Mouse (Mus musculus): ENCODE data around the gene Vapb. TPM values are rescaled to one million over a fixed set of nuclear protein-coding genes. Genes with fewer than 3 reads are reported as not detected.
"Not testable (repeated sequence)": the region's sequence is repeated elsewhere in the genome, so short reads cannot be mapped to it uniquely, and the experiment has no call there.

The Vapb gene
- polyA plus RNA-seq, 1 experiment from 2014 or later = 4.7 TPM

DNA sequence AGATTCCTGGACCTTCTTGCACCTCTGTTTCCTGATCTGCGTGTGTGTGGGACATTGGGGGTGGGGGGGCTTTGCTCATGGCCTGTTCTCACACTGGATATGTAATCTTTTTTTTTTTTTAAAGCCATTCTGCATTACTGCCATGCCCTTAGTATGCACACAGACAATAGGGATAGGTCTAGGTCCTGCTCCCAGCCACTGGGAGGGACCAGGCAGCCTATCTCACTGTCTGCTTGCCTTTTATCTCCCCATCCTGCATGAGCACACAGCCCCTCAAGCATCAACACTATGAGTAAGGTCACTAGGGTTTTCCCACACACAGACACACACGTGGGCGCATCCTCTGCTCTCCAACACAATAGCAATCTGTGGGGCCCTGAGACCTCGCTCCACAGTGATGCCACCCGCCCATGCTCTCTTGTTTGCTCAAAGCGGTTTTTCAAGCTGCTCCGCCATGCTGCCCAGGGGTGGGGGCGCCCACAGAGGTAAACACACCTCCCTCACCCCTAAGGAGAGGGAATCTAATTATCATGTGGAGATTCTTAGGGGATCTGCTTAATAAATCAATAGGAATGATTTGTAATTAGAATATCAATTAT, 22.6 kb upstream of the Vapb start:
- ATAC-seq = no peak
- TF ChIP-seq EP300 (IDR thresholded peaks at IDR 0.05; ENCODE audit: low read depth) = no peak
- no peak for TF ChIP-seq CTCF (IDR thresholded peaks at IDR 0.05; ENCODE audit: low read depth)
- Histone ChIP-seq H3K4me2 (ENCODE audit: low read depth, low read length) (no peak overlapping the region), H3K27ac (ENCODE audit: low read depth) (no peak overlapping the region), H3K36me3 (replicated peaks; ENCODE audit: insufficient read depth, low read length) (no peaks in the 10 kb centered on the region), H3K9me3 (ENCODE audit: low read length) (no peaks in the 10 kb centered on the region), H3K9ac (replicated peaks) (no peak overlapping the region), H3K27me3 (ENCODE audit: insufficient read depth, low read length) (no peaks in the 10 kb centered on the region), H3K4me3 (ENCODE audit: low read depth, low read length) (no peak overlapping the region), H3K4me1 (ENCODE audit: insufficient read depth) (no peaks in the 10 kb centered on the region)
- DNase-seq = no peak
- WGBS (ENCODE audit: insufficient replicate concordance) = 64% methylated on average over 8 of the region's 8 CpGs

DNA sequence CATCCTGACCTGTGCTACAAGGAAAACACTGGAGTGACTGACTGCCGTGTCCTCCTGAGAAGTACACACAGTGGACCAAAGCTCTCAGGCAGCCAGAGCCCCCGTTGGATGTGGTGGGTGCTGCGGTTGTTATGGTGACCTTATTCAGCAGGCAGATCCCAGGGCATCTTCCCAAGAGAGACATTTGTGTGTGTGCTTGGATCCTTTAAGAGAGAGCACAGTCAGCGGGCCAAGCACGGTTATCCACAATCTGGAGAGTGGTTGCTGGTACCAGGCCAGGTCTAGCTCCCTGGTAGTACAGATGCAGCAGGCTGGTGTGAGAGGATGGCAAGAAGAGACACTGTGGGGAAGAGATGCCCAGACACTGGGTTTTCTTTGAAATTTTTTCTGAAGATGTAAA, 20.3 kb upstream of the Vapb start:
- WGBS (ENCODE audit: insufficient replicate concordance) = 79% methylated on average over 5 of the region's 5 CpGs

DNA sequence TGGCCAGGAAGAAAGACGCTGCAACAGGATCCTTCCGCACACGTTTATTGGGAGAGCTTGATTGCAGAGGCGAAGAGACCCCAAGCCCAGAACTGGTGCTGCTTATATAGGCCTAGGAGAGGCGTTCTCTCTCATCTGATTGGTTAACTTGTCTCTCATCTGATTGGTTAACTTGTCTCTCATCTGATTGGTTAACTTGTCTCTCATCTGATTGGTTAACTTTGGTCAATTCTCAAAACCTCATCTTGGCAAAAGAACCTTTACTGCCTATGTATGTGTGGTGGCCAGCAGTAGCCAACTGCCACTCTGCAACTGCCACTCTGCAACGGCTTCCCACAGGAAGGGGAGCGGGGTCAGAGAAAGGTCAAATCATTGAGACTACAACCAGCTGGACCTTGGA, 18.2 kb upstream of the Vapb start, which contains the start of gene 1700010B08Rik:
Gene 1700010B08Rik (plus strand): TSS at position 301 of the 400 bp plus-strand sequence.
- not testable (repeated sequence) for H3K9me3 ChIP-seq (ENCODE audit: low read length); H3K36me3 ChIP-seq (replicated peaks; ENCODE audit: insufficient read depth, low read length); H3K4me2 ChIP-seq (ENCODE audit: low read depth, low read length); H3K4me1 ChIP-seq (ENCODE audit: insufficient read depth); DNase-seq; H3K4me3 ChIP-seq (ENCODE audit: low read depth, low read length); H3K27ac ChIP-seq (ENCODE audit: low read depth); H3K27me3 ChIP-seq (ENCODE audit: insufficient read depth, low read length); H3K9ac ChIP-seq (replicated peaks); ATAC-seq
- WGBS (ENCODE audit: insufficient replicate concordance) = 86% methylated on average over 5 of the region's 7 CpGs

More for the DNA sequence above, 20.3 kb upstream of the Vapb start:
- H3K4me1 ChIP-seq (ENCODE audit: insufficient read depth) = no peaks in the 10 kb centered on the region
- no peak for ATAC-seq
- no peak overlapping the region for H3K4me3 ChIP-seq (ENCODE audit: low read depth, low read length)
- no peaks in the 10 kb centered on the region for H3K27me3 ChIP-seq (ENCODE audit: insufficient read depth, low read length)
- TF ChIP-seq CTCF (IDR thresholded peaks at IDR 0.05; ENCODE audit: low read depth) = no peak
- TF ChIP-seq EP300 (IDR thresholded peaks at IDR 0.05; ENCODE audit: low read depth) = no peak
- DNase-seq = no peak
- no peak overlapping the region for H3K4me2 ChIP-seq (ENCODE audit: low read depth, low read length)
- no peak overlapping the region for H3K27ac ChIP-seq (ENCODE audit: low read depth)
- H3K9me3 ChIP-seq (ENCODE audit: low read length) = no peaks in the 10 kb centered on the region
- H3K9ac ChIP-seq (replicated peaks) = no peak overlapping the region
- H3K36me3 ChIP-seq (replicated peaks; ENCODE audit: insufficient read depth, low read length) = no peaks in the 10 kb centered on the region

DNA sequence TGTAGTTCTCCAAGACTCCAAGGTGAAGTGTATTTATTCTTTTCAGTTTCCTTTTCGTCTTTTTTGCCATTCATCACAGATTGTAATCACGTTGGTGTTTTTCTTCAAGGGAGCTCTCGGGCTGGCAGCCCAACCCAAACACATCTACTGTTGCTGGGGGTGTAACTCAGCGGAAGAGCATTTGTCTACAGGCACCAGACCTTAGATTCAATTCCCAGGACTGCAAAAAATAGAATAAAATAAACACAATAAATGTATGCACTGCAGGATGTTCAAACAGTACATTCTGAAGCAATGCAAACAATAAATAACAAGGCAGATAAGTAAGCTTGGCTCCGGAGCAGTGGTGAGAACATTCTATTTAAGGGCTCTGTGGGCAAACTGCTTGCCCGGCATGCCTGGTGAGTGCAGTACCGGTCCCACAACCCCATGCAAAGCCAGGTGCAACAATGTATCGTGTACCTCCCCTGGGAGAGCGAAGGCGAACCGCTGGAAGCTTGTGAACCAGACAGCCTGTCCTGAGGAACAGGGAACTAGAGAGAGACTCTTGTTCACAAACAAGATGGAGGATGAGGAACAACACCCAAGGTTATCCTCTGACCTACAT, 15.0 kb upstream of the Vapb start:
- H3K4me1 ChIP-seq (ENCODE audit: insufficient read depth) = no peaks in the 10 kb centered on the region; the same call in 1 of the 2 replicates
- H3K9ac ChIP-seq (replicated peaks) = no peak overlapping the region
- H3K36me3 ChIP-seq (replicated peaks; ENCODE audit: insufficient read depth, low read length) = no peaks in the 10 kb centered on the region
- 57% methylated on average over 11 of the region's 11 CpGs for WGBS (ENCODE audit: insufficient replicate concordance)
- H3K4me3 ChIP-seq (ENCODE audit: low read depth, low read length) = no peak overlapping the region
- no peak for DNase-seq
- no peak; the same call in 1 of the 2 replicates for ATAC-seq
- no peaks in the 10 kb centered on the region for H3K9me3 ChIP-seq (ENCODE audit: low read length)
- H3K27ac ChIP-seq (ENCODE audit: low read depth) = no peak overlapping the region
- TF ChIP-seq EP300 (IDR thresholded peaks at IDR 0.05; ENCODE audit: low read depth) (no peak), CTCF (IDR thresholded peaks at IDR 0.05; ENCODE audit: low read depth) (no peak)
- H3K4me2 ChIP-seq (ENCODE audit: low read depth, low read length) = no peak overlapping the region
- no peaks in the 10 kb centered on the region for H3K27me3 ChIP-seq (ENCODE audit: insufficient read depth, low read length)

DNA sequence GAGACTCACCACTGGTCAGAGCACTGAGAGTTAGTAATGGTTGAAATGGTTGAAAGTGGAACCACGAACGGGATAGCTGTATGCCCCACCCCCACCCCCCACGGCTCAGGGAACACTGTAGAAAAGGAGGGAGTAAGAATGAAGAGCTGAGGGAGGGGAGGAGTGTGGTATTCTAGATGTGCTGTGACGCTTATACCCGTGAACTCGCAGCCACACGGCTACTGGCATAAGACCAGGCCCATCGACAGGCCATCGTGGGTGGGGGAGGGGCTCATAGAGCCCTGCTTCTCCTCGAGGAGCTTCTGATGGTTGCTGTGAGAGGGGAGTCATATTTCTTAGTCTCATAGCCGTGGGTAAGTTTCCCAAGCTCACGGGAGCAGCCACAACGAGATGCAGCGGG, 12.9 kb upstream of the Vapb start:
- no peak overlapping the region for H3K4me3 ChIP-seq (ENCODE audit: low read depth, low read length)
- no peak overlapping the region for H3K4me2 ChIP-seq (ENCODE audit: low read depth, low read length)
- H3K9me3 ChIP-seq (ENCODE audit: low read length) = no peaks in the 10 kb centered on the region
- TF ChIP-seq EP300 (IDR thresholded peaks at IDR 0.05; ENCODE audit: low read depth) = no peak
- TF ChIP-seq CTCF (IDR thresholded peaks at IDR 0.05; ENCODE audit: low read depth) = no peak
- no peaks in the 10 kb centered on the region for H3K36me3 ChIP-seq (replicated peaks; ENCODE audit: insufficient read depth, low read length)
- ATAC-seq (no peak), DNase-seq (no peak)
- WGBS (ENCODE audit: insufficient replicate concordance) = 62% methylated on average over 14 of the region's 14 CpGs
- no peaks in the 10 kb centered on the region; the same call in 1 of the 2 replicates for H3K4me1 ChIP-seq (ENCODE audit: insufficient read depth)
- no peak overlapping the region for H3K27ac ChIP-seq (ENCODE audit: low read depth)
- H3K27me3 ChIP-seq (ENCODE audit: insufficient read depth, low read length) = no peaks in the 10 kb centered on the region
- no peak overlapping the region for H3K9ac ChIP-seq (replicated peaks)

DNA sequence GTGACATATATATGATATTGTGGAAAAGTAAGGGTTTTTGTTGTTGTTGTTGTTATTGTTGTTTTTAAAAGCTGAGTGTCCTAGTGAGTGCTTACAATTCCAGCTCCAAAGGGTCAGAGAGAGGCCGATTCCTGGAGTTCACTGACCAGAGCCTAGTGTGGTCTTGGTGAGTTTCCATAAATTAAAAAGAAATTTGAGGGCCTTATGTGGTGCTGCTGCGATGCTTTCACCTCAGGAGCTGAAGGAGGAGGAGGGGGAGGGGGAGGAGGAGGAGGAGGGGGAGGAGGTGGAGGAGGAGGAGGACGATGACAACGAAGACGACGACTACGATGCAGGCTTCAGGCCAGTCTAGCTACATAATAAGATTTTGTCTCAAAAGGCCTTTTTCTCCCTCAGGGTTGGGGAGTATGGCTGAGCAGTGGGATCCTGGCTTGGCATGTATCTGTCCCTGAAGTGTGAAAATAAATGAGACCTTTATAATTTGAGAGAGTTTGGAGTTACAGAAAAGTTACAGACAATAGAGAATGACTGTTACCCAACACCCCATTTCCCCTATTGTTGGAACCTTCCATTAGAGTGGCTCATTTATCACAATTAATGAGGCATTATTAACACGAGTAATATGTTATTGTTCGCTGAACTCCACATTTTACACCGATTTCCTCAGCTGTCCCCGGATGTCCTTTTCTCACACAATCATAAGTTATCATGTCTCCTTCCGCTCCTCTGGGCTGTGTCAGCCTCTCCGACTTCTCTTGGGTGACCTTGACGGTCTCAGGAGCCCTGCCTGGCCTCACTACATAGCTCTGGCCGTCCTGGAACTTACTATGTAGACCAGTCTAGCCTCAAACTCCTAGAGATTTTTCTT, 12.1 kb upstream of the Vapb start:
- DNase-seq (no peak), ATAC-seq (no peak)
- Histone ChIP-seq H3K4me1 (ENCODE audit: insufficient read depth) (no peaks in the 10 kb centered on the region; the same call in 1 of the 2 replicates), H3K4me3 (ENCODE audit: low read depth, low read length) (no peak overlapping the region), H3K27me3 (ENCODE audit: insufficient read depth, low read length) (no peaks in the 10 kb centered on the region), H3K27ac (ENCODE audit: low read depth) (no peak overlapping the region), H3K9me3 (ENCODE audit: low read length) (no peaks in the 10 kb centered on the region), H3K36me3 (replicated peaks; ENCODE audit: insufficient read depth, low read length) (no peaks in the 10 kb centered on the region), H3K9ac (replicated peaks) (no peak overlapping the region), H3K4me2 (ENCODE audit: low read depth, low read length) (no peak overlapping the region)
- 67% methylated on average over 15 of the region's 15 CpGs for WGBS (ENCODE audit: insufficient replicate concordance)
- TF ChIP-seq CTCF (IDR thresholded peaks at IDR 0.05; ENCODE audit: low read depth) (no peak), EP300 (IDR thresholded peaks at IDR 0.05; ENCODE audit: low read depth) (no peak)

All from liver, postnatal 0 days (tissue).